Mouse (Mus musculus): ENCODE data around the gene Atp7b. TPM values are rescaled to one million over a fixed set of nuclear protein-coding genes. Genes with fewer than 3 reads are reported as not detected.

Gene Atp7b
- polyA plus RNA-seq, 1 experiment from 2014 or later = 24.6 TPM

GRCm38 (mm10) chr8:22013034-22013707 is 46.9 kb downstream of the Atp7b start:
- H3K9ac ChIP-seq (ENCODE audit: low read depth, low read length) = no peak overlapping the region
- no peak overlapping the region for H3K4me3 ChIP-seq (ENCODE audit: low read depth, low read length)
- DNase-seq (ENCODE audit: low spot score) = no peak
- no peak; the same call in 1 of the 2 replicates for ATAC-seq (replicated peaks; ENCODE audit: low FRiP score)
- no peak overlapping the region for H3K27ac ChIP-seq (ENCODE audit: low read depth, low read length)
- no peaks in the 10 kb centered on the region for H3K4me1 ChIP-seq (replicated peaks; ENCODE audit: control insufficient read depth, insufficient read depth, low read length)
- WGBS = 81% methylated on average over 24 of the region's 24 CpGs
- no peaks in the 10 kb centered on the region for H3K27me3 ChIP-seq (replicated peaks; ENCODE audit: control insufficient read depth, insufficient read depth, low read length)
- peaks cover 12% of the 10 kb centered on the region; the same call in 1 of the 2 replicates for H3K36me3 ChIP-seq (ENCODE audit: control insufficient read depth, insufficient read depth, low read length)
- H3K9me3 ChIP-seq (ENCODE audit: control insufficient read depth, low read length) = no peaks in the 10 kb centered on the region
- H3K4me2 ChIP-seq = no peak overlapping the region

GRCm38 (mm10) chr8:22009403-22009802 is 50.7 kb downstream of the Atp7b start:
- H3K9me3 ChIP-seq (ENCODE audit: control insufficient read depth, low read length) = no peaks in the 10 kb centered on the region
- no peak for DNase-seq (ENCODE audit: low spot score)
- 67% methylated on average over 3 of the region's 3 CpGs for WGBS

GRCm38 (mm10) chr8:22006423-22006822 is 53.7 kb downstream of the Atp7b start:
- ATAC-seq (replicated peaks; ENCODE audit: low FRiP score) (no peak), DNase-seq (ENCODE audit: low spot score) (no peak)
- Histone ChIP-seq H3K9me3 (ENCODE audit: control insufficient read depth, low read length) (no peaks in the 10 kb centered on the region), H3K9ac (ENCODE audit: low read depth, low read length) (no peak overlapping the region), H3K27me3 (replicated peaks; ENCODE audit: control insufficient read depth, insufficient read depth, low read length) (no peaks in the 10 kb centered on the region), H3K4me2 (no peak overlapping the region), H3K4me3 (ENCODE audit: low read depth, low read length) (no peak overlapping the region), H3K36me3 (ENCODE audit: control insufficient read depth, insufficient read depth, low read length) (peaks cover 5% of the 10 kb centered on the region; the same call in 1 of the 2 replicates), H3K4me1 (replicated peaks; ENCODE audit: control insufficient read depth, insufficient read depth, low read length) (no peaks in the 10 kb centered on the region), H3K27ac (ENCODE audit: low read depth, low read length) (no peak overlapping the region)
- WGBS = 80% methylated on average over 6 of the region's 6 CpGs

More at GRCm38 (mm10) chr8:22009403-22009802, 50.7 kb downstream of the Atp7b start:
- Histone ChIP-seq H3K4me2 (no peak overlapping the region), H3K27me3 (replicated peaks; ENCODE audit: control insufficient read depth, insufficient read depth, low read length) (no peaks in the 10 kb centered on the region), H3K4me1 (replicated peaks; ENCODE audit: control insufficient read depth, insufficient read depth, low read length) (no peaks in the 10 kb centered on the region), H3K9ac (ENCODE audit: low read depth, low read length) (no peak overlapping the region), H3K4me3 (ENCODE audit: low read depth, low read length) (no peak overlapping the region), H3K27ac (ENCODE audit: low read depth, low read length) (no peak overlapping the region), H3K36me3 (ENCODE audit: control insufficient read depth, insufficient read depth, low read length) (peaks cover 11% of the 10 kb centered on the region; the same call in 1 of the 2 replicates)
- no peak for ATAC-seq (replicated peaks; ENCODE audit: low FRiP score)

- ATAC-seq (replicated peaks; ENCODE audit: low FRiP score) = peak; percentile 35
- H3K27me3 ChIP-seq (replicated peaks; ENCODE audit: control insufficient read depth, insufficient read depth, low read length) = no peaks in the 10 kb centered on the region
Measured at GRCm38 (mm10) chr8:22004750-22005522, 55.2 kb downstream of the Atp7b start.

GRCm38 (mm10) chr8:21995181-21995580 is 64.9 kb downstream of the Atp7b start:
- Histone ChIP-seq H3K27ac (ENCODE audit: low read depth, low read length) (no peak overlapping the region), H3K36me3 (ENCODE audit: control insufficient read depth, insufficient read depth, low read length) (peaks cover 15% of the 10 kb centered on the region; the same call in 1 of the 2 replicates), H3K4me3 (ENCODE audit: low read depth, low read length) (no peak overlapping the region), H3K4me1 (replicated peaks; ENCODE audit: control insufficient read depth, insufficient read depth, low read length) (no peaks in the 10 kb centered on the region), H3K27me3 (replicated peaks; ENCODE audit: control insufficient read depth, insufficient read depth, low read length) (no peaks in the 10 kb centered on the region), H3K9me3 (ENCODE audit: control insufficient read depth, low read length) (no peaks in the 10 kb centered on the region), H3K9ac (ENCODE audit: low read depth, low read length) (no peak overlapping the region), H3K4me2 (no peak overlapping the region)
- DNase-seq (ENCODE audit: low spot score) = no peak
- no peak for ATAC-seq (replicated peaks; ENCODE audit: low FRiP score)
- 52% methylated on average over 3 of the region's 3 CpGs for WGBS

More at GRCm38 (mm10) chr8:22004750-22005522, 55.2 kb downstream of the Atp7b start:
- Histone ChIP-seq H3K4me2 (no peak overlapping the region), H3K9me3 (ENCODE audit: control insufficient read depth, low read length) (no peaks in the 10 kb centered on the region), H3K4me1 (replicated peaks; ENCODE audit: control insufficient read depth, insufficient read depth, low read length) (no peaks in the 10 kb centered on the region), H3K36me3 (ENCODE audit: control insufficient read depth, insufficient read depth, low read length) (peaks cover 5% of the 10 kb centered on the region; the same call in 1 of the 2 replicates), H3K27ac (ENCODE audit: low read depth, low read length) (no peak overlapping the region), H3K4me3 (ENCODE audit: low read depth, low read length) (no peak overlapping the region), H3K9ac (ENCODE audit: low read depth, low read length) (no peak overlapping the region)
- WGBS = 85% methylated on average over 14 of the region's 14 CpGs
- DNase-seq (ENCODE audit: low spot score) = no peak

- DNase-seq (ENCODE audit: low spot score) (no peak), ATAC-seq (replicated peaks; ENCODE audit: low FRiP score) (peak; percentile 54)
- Histone ChIP-seq H3K36me3 (ENCODE audit: control insufficient read depth, insufficient read depth, low read length) (peaks cover 12% of the 10 kb centered on the region; the same call in 1 of the 2 replicates), H3K27me3 (replicated peaks; ENCODE audit: control insufficient read depth, insufficient read depth, low read length) (no peaks in the 10 kb centered on the region), H3K27ac (ENCODE audit: low read depth, low read length) (no peak overlapping the region), H3K4me2 (no peak overlapping the region), H3K4me1 (replicated peaks; ENCODE audit: control insufficient read depth, insufficient read depth, low read length) (no peaks in the 10 kb centered on the region), H3K9ac (ENCODE audit: low read depth, low read length) (no peak overlapping the region), H3K9me3 (ENCODE audit: control insufficient read depth, low read length) (no peaks in the 10 kb centered on the region), H3K4me3 (ENCODE audit: low read depth, low read length) (no peak overlapping the region)
- 21% methylated on average over 6 of the region's 6 CpGs for WGBS
Measured at GRCm38 (mm10) chr8:21992184-21992583, 67.9 kb downstream of the Atp7b start.

GRCm38 (mm10) chr8:21981664-21982337 is 78.3 kb downstream of the Atp7b start:
- Histone ChIP-seq H3K27me3 (replicated peaks; ENCODE audit: control insufficient read depth, insufficient read depth, low read length) (no peaks in the 10 kb centered on the region), H3K9me3 (ENCODE audit: control insufficient read depth, low read length) (no peaks in the 10 kb centered on the region), H3K4me3 (ENCODE audit: low read depth, low read length) (no peak overlapping the region), H3K36me3 (ENCODE audit: control insufficient read depth, insufficient read depth, low read length) (no peaks in the 10 kb centered on the region), H3K4me1 (replicated peaks; ENCODE audit: control insufficient read depth, insufficient read depth, low read length) (no peaks in the 10 kb centered on the region), H3K27ac (ENCODE audit: low read depth, low read length) (no peak overlapping the region), H3K4me2 (no peak overlapping the region), H3K9ac (ENCODE audit: low read depth, low read length) (no peak overlapping the region)
- WGBS = 64% methylated on average over 8 of the region's 8 CpGs
- no peak for ATAC-seq (replicated peaks; ENCODE audit: low FRiP score)
- no peak for DNase-seq (ENCODE audit: low spot score)

- H3K4me2 ChIP-seq = no peak overlapping the region
- no peak overlapping the region for H3K4me3 ChIP-seq (ENCODE audit: low read depth, low read length)
- H3K27me3 ChIP-seq (replicated peaks; ENCODE audit: control insufficient read depth, insufficient read depth, low read length) = no peaks in the 10 kb centered on the region
- 66% methylated on average over 4 of the region's 4 CpGs for WGBS
- DNase-seq (ENCODE audit: low spot score) (no peak), ATAC-seq (replicated peaks; ENCODE audit: low FRiP score) (no peak)
- H3K36me3 ChIP-seq (ENCODE audit: control insufficient read depth, insufficient read depth, low read length) = no peaks in the 10 kb centered on the region
- no peaks in the 10 kb centered on the region for H3K9me3 ChIP-seq (ENCODE audit: control insufficient read depth, low read length)
- no peaks in the 10 kb centered on the region for H3K4me1 ChIP-seq (replicated peaks; ENCODE audit: control insufficient read depth, insufficient read depth, low read length)
- H3K27ac ChIP-seq (ENCODE audit: low read depth, low read length) = no peak overlapping the region
- H3K9ac ChIP-seq (ENCODE audit: low read depth, low read length) = no peak overlapping the region
Measured at GRCm38 (mm10) chr8:21978193-21978592, 81.9 kb downstream of the Atp7b start.

Measured in liver, embryonic 11.5 days (tissue).